ENCODE assay signal across 25 mouse cellular contexts in genomic region chr16:72782171-72782570, GRCm38 (mm10).
DNase-seq lines count a peak whose midpoint lies in the region; ATAC-seq and TF ChIP-seq lines count a peak whose summit lies in the region.
"Had no signal": no experiment of that assay in that cellular context is flagged by ENCODE, and none has a peak within 500 bp of the region (broad histone marks: within the 10 kb centered on the region; RNA-seq: fewer than 3 reads in every experiment).

No protein-coding gene starts in this region.

- 62% methylated on average over 6 of the region's 6 CpGs for WGBS in forebrain, embryonic 12.5 days
- 81% methylated on average over 6 of the region's 6 CpGs for WGBS in forebrain, embryonic 14.5 days
- WGBS in hindbrain, embryonic 11.5 days = 66% methylated on average over 6 of the region's 6 CpGs
- WGBS in hindbrain, embryonic 14.5 days = 47% methylated on average over 6 of the region's 6 CpGs
- WGBS in hindbrain, embryonic 13.5 days = 52% methylated on average over 6 of the region's 6 CpGs
- 67% methylated on average over 6 of the region's 6 CpGs for WGBS in hindbrain, postnatal 0 days
- 78% methylated on average over 6 of the region's 6 CpGs for WGBS in midbrain, embryonic 12.5 days
- WGBS in midbrain, embryonic 13.5 days = 61% methylated on average over 6 of the region's 6 CpGs

- no peak for TF ChIP-seq CTCF in hindbrain, postnatal 0 days (IDR thresholded peaks at IDR 0.05; ENCODE audit: low read depth)

- no peaks in the 10 kb centered on the region for H3K36me3 ChIP-seq in forebrain, embryonic 12.5 days (replicated peaks)
- no peaks in the 10 kb centered on the region for H3K36me3 ChIP-seq in forebrain, embryonic 14.5 days (ENCODE audit: control insufficient read depth, insufficient read depth, low read length)
- H3K36me3 ChIP-seq in hindbrain, embryonic 11.5 days (ENCODE audit: control insufficient read depth, insufficient read depth, low read length) = no peaks in the 10 kb centered on the region
- no peaks in the 10 kb centered on the region for H3K36me3 ChIP-seq in hindbrain, embryonic 14.5 days (replicated peaks; ENCODE audit: control insufficient read depth, insufficient read depth)
- no peaks in the 10 kb centered on the region for H3K36me3 ChIP-seq in hindbrain, embryonic 13.5 days
- H3K36me3 ChIP-seq in hindbrain, postnatal 0 days (ENCODE audit: insufficient read depth, low read length) = no peaks in the 10 kb centered on the region
- no peaks in the 10 kb centered on the region for H3K36me3 ChIP-seq in midbrain, embryonic 12.5 days
- no peaks in the 10 kb centered on the region for H3K36me3 ChIP-seq in midbrain, embryonic 13.5 days
- H3K36me3 ChIP-seq: embryonic facial prominence, embryonic 10.5 days; embryonic facial prominence, embryonic 12.5 days; G1E had no signal

- H3K27me3 ChIP-seq in forebrain, embryonic 12.5 days = no peaks in the 10 kb centered on the region
- no peaks in the 10 kb centered on the region for H3K27me3 ChIP-seq in forebrain, embryonic 14.5 days (replicated peaks; ENCODE audit: control insufficient read depth, insufficient read depth, low read length)
- H3K27me3 ChIP-seq in hindbrain, embryonic 11.5 days (ENCODE audit: control insufficient read depth, insufficient read depth, low read length) = no peaks in the 10 kb centered on the region
- H3K27me3 ChIP-seq in hindbrain, embryonic 14.5 days (ENCODE audit: control insufficient read depth, insufficient read depth, low read length) = no peaks in the 10 kb centered on the region
- no peaks in the 10 kb centered on the region for H3K27me3 ChIP-seq in hindbrain, embryonic 13.5 days
- no peaks in the 10 kb centered on the region for H3K27me3 ChIP-seq in hindbrain, postnatal 0 days (ENCODE audit: insufficient read depth, low read length)
- H3K27me3 ChIP-seq in midbrain, embryonic 12.5 days = no peaks in the 10 kb centered on the region
- H3K27me3 ChIP-seq in midbrain, embryonic 13.5 days = no peaks in the 10 kb centered on the region
- H3K27me3 ChIP-seq: CH12.LX; embryonic facial prominence, embryonic 12.5 days; Patski had no signal

- no peak overlapping the region for H3K4me2 ChIP-seq in forebrain, embryonic 12.5 days
- no peak overlapping the region for H3K4me2 ChIP-seq in forebrain, embryonic 14.5 days (ENCODE audit: low read length)
- H3K4me2 ChIP-seq in hindbrain, embryonic 11.5 days (replicated peaks; ENCODE audit: low read depth, low read length) = no peak overlapping the region
- H3K4me2 ChIP-seq in hindbrain, embryonic 14.5 days (replicated peaks) = no peak overlapping the region
- H3K4me2 ChIP-seq in hindbrain, embryonic 13.5 days = no peak overlapping the region
- no peak overlapping the region for H3K4me2 ChIP-seq in hindbrain, postnatal 0 days (ENCODE audit: low read depth, low read length)
- no peak overlapping the region for H3K4me2 ChIP-seq in midbrain, embryonic 12.5 days (replicated peaks)
- no peak overlapping the region for H3K4me2 ChIP-seq in midbrain, embryonic 13.5 days (replicated peaks)
- H3K4me2 ChIP-seq: embryonic facial prominence, embryonic 12.5 days had no signal

- no peaks in the 10 kb centered on the region for H3K9me3 ChIP-seq in forebrain, embryonic 12.5 days
- no peaks in the 10 kb centered on the region for H3K9me3 ChIP-seq in forebrain, embryonic 14.5 days (replicated peaks; ENCODE audit: control insufficient read depth, low read length)
- no peaks in the 10 kb centered on the region for H3K9me3 ChIP-seq in hindbrain, embryonic 11.5 days (ENCODE audit: control insufficient read depth, low read length)
- no peaks in the 10 kb centered on the region for H3K9me3 ChIP-seq in hindbrain, embryonic 14.5 days (ENCODE audit: control insufficient read depth, low read length)
- no peaks in the 10 kb centered on the region for H3K9me3 ChIP-seq in hindbrain, embryonic 13.5 days
- no peaks in the 10 kb centered on the region for H3K9me3 ChIP-seq in hindbrain, postnatal 0 days (ENCODE audit: low read length)
- no peaks in the 10 kb centered on the region for H3K9me3 ChIP-seq in midbrain, embryonic 12.5 days
- no peaks in the 10 kb centered on the region for H3K9me3 ChIP-seq in midbrain, embryonic 13.5 days
- H3K9me3 ChIP-seq: embryonic facial prominence, embryonic 10.5 days; embryonic facial prominence, embryonic 12.5 days had no signal

- ATAC-seq in forebrain, embryonic 12.5 days (ENCODE audit: low FRiP score) = peak; percentile 69
- no peak for ATAC-seq in forebrain, embryonic 14.5 days
- peak; percentile 63 for ATAC-seq in hindbrain, embryonic 11.5 days (ENCODE audit: low FRiP score)
- ATAC-seq in hindbrain, embryonic 14.5 days (ENCODE audit: low FRiP score) = no peak
- no peak for ATAC-seq in hindbrain, embryonic 13.5 days (ENCODE audit: low FRiP score)
- ATAC-seq in hindbrain, postnatal 0 days = no peak
- ATAC-seq in midbrain, embryonic 12.5 days (ENCODE audit: low FRiP score, low read depth) = 0 out of 2 replicates have a peak, but pooled peaks have one; percentile 24
- no peak for ATAC-seq in midbrain, embryonic 13.5 days
- ATAC-seq: activated CD4-positive, CD25-positive, alpha-beta regulatory T cell, adult 4 months; CD4-positive, CD25-positive, alpha-beta regulatory T cell, adult 4 months; forebrain, embryonic 16.5 days; Patski had no signal

- peaks cover 6% of the 10 kb centered on the region; the same call in 1 of the 2 replicates for H3K4me1 ChIP-seq in forebrain, embryonic 12.5 days
- no peaks in the 10 kb centered on the region for H3K4me1 ChIP-seq in forebrain, embryonic 14.5 days (ENCODE audit: control insufficient read depth, insufficient read depth, low read length)
- H3K4me1 ChIP-seq in hindbrain, embryonic 11.5 days (replicated peaks; ENCODE audit: control insufficient read depth, insufficient read depth, low read length) = no peaks in the 10 kb centered on the region
- H3K4me1 ChIP-seq in hindbrain, embryonic 14.5 days (replicated peaks; ENCODE audit: control insufficient read depth, insufficient read depth, low read length) = 0 out of 2 replicates have a peak, but pooled peaks cover 4% of the 10 kb centered on the region
- H3K4me1 ChIP-seq in hindbrain, embryonic 13.5 days (replicated peaks) = peaks cover 20% of the 10 kb centered on the region
- H3K4me1 ChIP-seq in hindbrain, postnatal 0 days (ENCODE audit: insufficient read depth, low read length) = no peaks in the 10 kb centered on the region
- H3K4me1 ChIP-seq in midbrain, embryonic 12.5 days = peaks cover 6% of the 10 kb centered on the region; the same call in 1 of the 2 replicates
- peaks cover 29% of the 10 kb centered on the region for H3K4me1 ChIP-seq in midbrain, embryonic 13.5 days (replicated peaks)

- no peak overlapping the region for H3K4me3 ChIP-seq in forebrain, embryonic 12.5 days (replicated peaks)
- no peak overlapping the region for H3K4me3 ChIP-seq in forebrain, embryonic 14.5 days (ENCODE audit: low read depth, low read length)
- H3K4me3 ChIP-seq in hindbrain, embryonic 11.5 days (ENCODE audit: low read depth, low read length) = no peak overlapping the region
- H3K4me3 ChIP-seq in hindbrain, embryonic 14.5 days (replicated peaks; ENCODE audit: low read length) = no peak overlapping the region
- no peak overlapping the region for H3K4me3 ChIP-seq in hindbrain, embryonic 13.5 days
- H3K4me3 ChIP-seq in hindbrain, postnatal 0 days (ENCODE audit: low read length) = no peak overlapping the region
- H3K4me3 ChIP-seq in midbrain, embryonic 12.5 days = no peak overlapping the region
- H3K4me3 ChIP-seq in midbrain, embryonic 13.5 days (replicated peaks) = no peak overlapping the region
- H3K4me3 ChIP-seq: embryonic facial prominence, embryonic 10.5 days; embryonic facial prominence, embryonic 12.5 days had no signal

- no peak overlapping the region for H3K9ac ChIP-seq in forebrain, embryonic 12.5 days
- H3K9ac ChIP-seq in forebrain, embryonic 14.5 days (ENCODE audit: low read length) = no peak overlapping the region
- H3K9ac ChIP-seq in hindbrain, embryonic 11.5 days (ENCODE audit: low read depth, low read length) = no peak overlapping the region
- H3K9ac ChIP-seq in hindbrain, embryonic 14.5 days = no peak overlapping the region
- H3K9ac ChIP-seq in hindbrain, embryonic 13.5 days = no peak overlapping the region
- H3K9ac ChIP-seq in hindbrain, postnatal 0 days (replicated peaks; ENCODE audit: low read length) = no peak overlapping the region
- H3K9ac ChIP-seq in midbrain, embryonic 12.5 days (replicated peaks) = no peak overlapping the region
- H3K9ac ChIP-seq in midbrain, embryonic 13.5 days (replicated peaks) = no peak overlapping the region
- H3K9ac ChIP-seq: embryonic facial prominence, embryonic 12.5 days had no signal

- DNase-seq in forebrain, embryonic 14.5 days (ENCODE audit: low spot score) = no peak
- no peak for DNase-seq in hindbrain, embryonic 11.5 days (ENCODE audit: low spot score)
- no peak for DNase-seq in hindbrain, embryonic 14.5 days (ENCODE audit: low spot score)
- no peak for DNase-seq in hindbrain, postnatal 0 days (ENCODE audit: low spot score)
- DNase-seq: adrenal gland, adult 8-10 months; adrenal gland, postnatal 14 days; adrenal gland, postnatal 36 days; B cell, adult 2 months; cerebellum, adult 11-12 months; cerebellum, adult 2 months; cerebellum, adult 9-10 months; cerebellum, postnatal 10 days; cerebellum, postnatal 25 days had no signal

- H3K27ac ChIP-seq in forebrain, embryonic 12.5 days = 0 out of 2 replicates have a peak overlapping the region, but pooled peaks have one; percentile 25
- no peak overlapping the region for H3K27ac ChIP-seq in forebrain, embryonic 14.5 days (ENCODE audit: low read depth, low read length)
- H3K27ac ChIP-seq in hindbrain, embryonic 11.5 days (ENCODE audit: low read depth, low read length) = peak overlapping the region; percentile 45; the same call in 1 of the 2 replicates
- H3K27ac ChIP-seq in hindbrain, embryonic 14.5 days = no peak overlapping the region
- H3K27ac ChIP-seq in hindbrain, embryonic 13.5 days = peak overlapping the region; percentile 10; the same call in 1 of the 2 replicates
- H3K27ac ChIP-seq in hindbrain, postnatal 0 days = no peak overlapping the region
- H3K27ac ChIP-seq in midbrain, embryonic 12.5 days (replicated peaks) = peak overlapping the region; percentile 52; the same call in 1 of the 2 replicates
- no peak overlapping the region for H3K27ac ChIP-seq in midbrain, embryonic 13.5 days
- H3K27ac ChIP-seq: embryonic facial prominence, embryonic 10.5 days; embryonic facial prominence, embryonic 12.5 days had no signal

Comparison
In these comparisons a context has a peak if more than half of its experiments do, and no peak if none do; other contexts are left out.
1. ATAC-seq: peak in forebrain, embryonic 12.5 days (single experiment), hindbrain, embryonic 11.5 days (single experiment) and midbrain, embryonic 12.5 days (single experiment); none in forebrain, embryonic 14.5 days (single experiment), hindbrain, embryonic 14.5 days (single experiment), hindbrain, embryonic 13.5 days (single experiment), hindbrain, postnatal 0 days (single experiment) and midbrain, embryonic 13.5 days (single experiment).
2. H3K27ac ChIP-seq: peak in forebrain, embryonic 12.5 days (single experiment), hindbrain, embryonic 11.5 days (single experiment), hindbrain, embryonic 13.5 days (single experiment) and midbrain, embryonic 12.5 days (single experiment); none in forebrain, embryonic 14.5 days (single experiment), hindbrain, embryonic 14.5 days (single experiment), hindbrain, postnatal 0 days (single experiment) and midbrain, embryonic 13.5 days (single experiment).